Comparison of ENCODE assay signal across 28 mouse cellular contexts in the genomic region with DNA sequence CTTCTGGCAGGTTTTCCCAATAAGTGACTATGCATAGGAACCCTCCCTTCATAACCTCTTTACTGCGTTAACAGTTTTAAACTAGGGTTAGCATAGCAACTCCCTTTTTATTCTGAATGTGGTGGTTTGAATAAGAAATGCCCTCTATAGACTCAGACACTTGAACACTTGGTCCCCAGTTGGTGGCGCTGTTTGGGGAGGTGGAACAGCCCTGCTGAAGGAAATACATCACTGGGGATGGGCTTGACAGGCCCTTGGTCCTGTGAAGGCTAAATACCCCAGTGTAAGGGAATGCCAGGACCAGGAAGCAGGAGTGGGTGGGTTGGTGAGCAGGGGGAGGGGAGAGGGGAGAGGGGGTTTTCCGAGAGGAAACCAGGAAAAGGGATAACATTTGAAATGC.
A peak's percentile ranks its signal among the peaks of the same experiment; 100 is the strongest.
DNase-seq lines count a peak whose midpoint lies in the region; ATAC-seq and TF ChIP-seq lines count a peak whose summit lies in the region.
"Had no signal": no experiment of that assay in that cellular context is flagged by ENCODE, and none has a peak within 500 bp of the region (broad histone marks: within the 10 kb centered on the region; RNA-seq: fewer than 3 reads in every experiment).

No protein-coding gene starts in this region.

- 71% methylated on average over 3 of the region's 3 CpGs for WGBS in midbrain, embryonic 14.5 days
- 79% methylated on average over 3 of the region's 3 CpGs for WGBS in midbrain, embryonic 16.5 days
- WGBS in intestine, postnatal 0 days = 76% methylated on average over 3 of the region's 3 CpGs

- TF ChIP-seq POLR2A in ES-Bruce4 (IDR thresholded peaks at IDR 0.05; ENCODE audit: insufficient read depth, low read length) = no peak

- H3K27ac ChIP-seq in midbrain, embryonic 14.5 days (replicated peaks; ENCODE audit: low read depth, low read length) = no peak overlapping the region
- no peak overlapping the region for H3K27ac ChIP-seq in midbrain, embryonic 16.5 days (ENCODE audit: low read length)
- no peak overlapping the region for H3K27ac ChIP-seq in ES-Bruce4 (ENCODE audit: insufficient read depth, low read length)
- no peak overlapping the region for H3K27ac ChIP-seq in intestine, postnatal 0 days (ENCODE audit: low read depth, low read length)
- H3K27ac ChIP-seq: embryonic facial prominence, embryonic 13.5 days; forebrain, embryonic 10.5 days; forebrain, embryonic 15.5 days; hindbrain, embryonic 12.5 days; hindbrain, postnatal 0 days; intestine, embryonic 15.5 days; liver, embryonic 14.5 days; neural tube, embryonic 13.5 days had no signal

- no peak for DNase-seq in midbrain, embryonic 14.5 days
- DNase-seq in WW6 (ENCODE audit: low read depth, low spot score) = peak; percentile 33
- no peak for DNase-seq in cerebellum, postnatal 36 days
- no peak for DNase-seq in heart, adult 9 months (ENCODE audit: low spot score in 2 of 2)
- DNase-seq: adrenal gland, adult 8-10 months; cerebellum, adult 8-10 months; gastrocnemius, postnatal 25 days; heart, adult 11 months; heart, postnatal 36 days; kidney, adult 8-10 months; kidney, postnatal 25 days; liver; lung, adult 2 months; lung, postnatal 10 days had no signal

- H3K9me3 ChIP-seq in midbrain, embryonic 14.5 days (ENCODE audit: control insufficient read depth, low read length) = no peaks in the 10 kb centered on the region
- H3K9me3 ChIP-seq in midbrain, embryonic 16.5 days (replicated peaks; ENCODE audit: control insufficient read depth, low read length, poor library complexity, severe bottlenecking) = no peaks in the 10 kb centered on the region
- no peaks in the 10 kb centered on the region for H3K9me3 ChIP-seq in ES-Bruce4 (replicated peaks; ENCODE audit: control insufficient read depth, insufficient read depth, low read length, poor library complexity, severe bottlenecking)
- H3K9me3 ChIP-seq in intestine, postnatal 0 days (ENCODE audit: control insufficient read depth) = no peaks in the 10 kb centered on the region
- H3K9me3 ChIP-seq: embryonic facial prominence, embryonic 13.5 days; forebrain, embryonic 10.5 days; forebrain, embryonic 15.5 days; hindbrain, embryonic 12.5 days; intestine, embryonic 15.5 days; neural tube, embryonic 13.5 days had no signal

- TF ChIP-seq CTCF in ES-Bruce4 (IDR thresholded peaks at IDR 0.05; ENCODE audit: low read depth, low read length) = peak; percentile 46
- no peak; the same call in 1 of the 2 replicates for TF ChIP-seq CTCF in intestine, postnatal 0 days (IDR thresholded peaks at IDR 0.05; ENCODE audit: low read depth)

- TF ChIP-seq EP300 in ES-Bruce4 (IDR thresholded peaks at IDR 0.05; ENCODE audit: insufficient read depth, low read depth, low read length) = no peak

- 0 out of 2 replicates have a peak, but pooled peaks have one; percentile 22 for ATAC-seq in midbrain, embryonic 14.5 days (ENCODE audit: low FRiP score, low TSS enrichment)
- ATAC-seq in midbrain, embryonic 16.5 days = no peak
- no peak for ATAC-seq in intestine, postnatal 0 days
- ATAC-seq: forebrain, embryonic 15.5 days; hindbrain, postnatal 0 days; intestine, embryonic 15.5 days; Patski had no signal

- H3K36me3 ChIP-seq in midbrain, embryonic 14.5 days (ENCODE audit: control insufficient read depth, insufficient read depth, low read length) = no peaks in the 10 kb centered on the region
- H3K36me3 ChIP-seq in midbrain, embryonic 16.5 days (ENCODE audit: control insufficient read depth, insufficient read depth, low read length) = no peaks in the 10 kb centered on the region
- no peaks in the 10 kb centered on the region for H3K36me3 ChIP-seq in ES-Bruce4 (ENCODE audit: control insufficient read depth, insufficient read depth, low read length, poor library complexity, severe bottlenecking)
- no peaks in the 10 kb centered on the region for H3K36me3 ChIP-seq in intestine, postnatal 0 days (ENCODE audit: control insufficient read depth, insufficient read depth)
- H3K36me3 ChIP-seq: embryonic facial prominence, embryonic 13.5 days; forebrain, embryonic 10.5 days; forebrain, embryonic 15.5 days; hindbrain, embryonic 12.5 days; intestine, embryonic 15.5 days; neural tube, embryonic 13.5 days had no signal

- no peak overlapping the region for H3K4me3 ChIP-seq in midbrain, embryonic 14.5 days (replicated peaks; ENCODE audit: low read depth, low read length)
- H3K4me3 ChIP-seq in midbrain, embryonic 16.5 days (ENCODE audit: low read depth, low read length) = no peak overlapping the region
- H3K4me3 ChIP-seq in ES-Bruce4 (ENCODE audit: low read depth, low read length) = no peak overlapping the region
- H3K4me3 ChIP-seq in intestine, postnatal 0 days (ENCODE audit: low read depth, low read length) = no peak overlapping the region
- H3K4me3 ChIP-seq: embryonic facial prominence, embryonic 13.5 days; forebrain, embryonic 10.5 days; forebrain, embryonic 15.5 days; hindbrain, embryonic 12.5 days; intestine, embryonic 15.5 days; neural tube, embryonic 13.5 days had no signal

- no peaks in the 10 kb centered on the region for H3K4me1 ChIP-seq in midbrain, embryonic 14.5 days (ENCODE audit: control insufficient read depth, insufficient read depth, low read length)
- H3K4me1 ChIP-seq in midbrain, embryonic 16.5 days (ENCODE audit: control insufficient read depth, insufficient read depth, low read length) = no peaks in the 10 kb centered on the region
- H3K4me1 ChIP-seq in ES-Bruce4 (ENCODE audit: control insufficient read depth, insufficient read depth, low read length) = no peaks in the 10 kb centered on the region
- no peaks in the 10 kb centered on the region for H3K4me1 ChIP-seq in intestine, postnatal 0 days (replicated peaks; ENCODE audit: control insufficient read depth, insufficient read depth, low read length)
- H3K4me1 ChIP-seq: embryonic facial prominence, embryonic 13.5 days; forebrain, embryonic 10.5 days; forebrain, embryonic 15.5 days; hindbrain, embryonic 12.5 days; intestine, embryonic 15.5 days; neural tube, embryonic 13.5 days had no signal

- no peak overlapping the region for H3K9ac ChIP-seq in midbrain, embryonic 14.5 days (replicated peaks; ENCODE audit: low read length)
- no peak overlapping the region for H3K9ac ChIP-seq in midbrain, embryonic 16.5 days (ENCODE audit: low read depth, low read length)
- no peak overlapping the region for H3K9ac ChIP-seq in ES-Bruce4 (ENCODE audit: low read depth, poor library complexity, severe bottlenecking)
- no peak overlapping the region for H3K9ac ChIP-seq in intestine, postnatal 0 days (ENCODE audit: low read depth, low read length)
- H3K9ac ChIP-seq: embryonic facial prominence, embryonic 13.5 days; forebrain, embryonic 15.5 days; hindbrain, embryonic 12.5 days; intestine, embryonic 15.5 days; liver, embryonic 14.5 days; neural tube, embryonic 13.5 days had no signal

- H3K27me3 ChIP-seq in midbrain, embryonic 14.5 days (ENCODE audit: control insufficient read depth, insufficient read depth, low read length) = no peaks in the 10 kb centered on the region
- H3K27me3 ChIP-seq in midbrain, embryonic 16.5 days (ENCODE audit: control insufficient read depth, insufficient read depth, low read depth, low read length) = no peaks in the 10 kb centered on the region
- no peaks in the 10 kb centered on the region for H3K27me3 ChIP-seq in ES-Bruce4 (ENCODE audit: control insufficient read depth, insufficient read depth, low read length, poor library complexity, severe bottlenecking)
- no peaks in the 10 kb centered on the region for H3K27me3 ChIP-seq in intestine, postnatal 0 days (replicated peaks; ENCODE audit: control insufficient read depth, insufficient read depth, low read length)
- H3K27me3 ChIP-seq: embryonic facial prominence, embryonic 13.5 days; forebrain, embryonic 15.5 days; hindbrain, embryonic 12.5 days; intestine, embryonic 15.5 days; neural tube, embryonic 13.5 days; Patski had no signal

- H3K4me2 ChIP-seq in midbrain, embryonic 14.5 days (ENCODE audit: low read length) = no peak overlapping the region
- H3K4me2 ChIP-seq in midbrain, embryonic 16.5 days (ENCODE audit: low read length) = no peak overlapping the region
- H3K4me2 ChIP-seq in intestine, postnatal 0 days (replicated peaks; ENCODE audit: low read depth) = no peak overlapping the region
- H3K4me2 ChIP-seq: embryonic facial prominence, embryonic 13.5 days; forebrain, embryonic 15.5 days; heart, embryonic 11.5 days; hindbrain, embryonic 12.5 days; intestine, embryonic 15.5 days; midbrain, embryonic 11.5 days; neural tube, embryonic 13.5 days had no signal
